Mouse (Mus musculus) liver, embryonic 12.5 days (tissue): ENCODE measurements around the gene Gm20716. TPM values are rescaled to one million over a fixed set of nuclear protein-coding genes. Genes with fewer than 3 reads are reported as not detected.

ENCODE experiments used
- ATAC-seq: fragments of 200-750 bp; cut with Nextera tagmentation; 2 replicates; pipeline ENCODE4 v1.8.0; 2017; ENCODE audit warnings: moderate number of reproducible peaks, mild to moderate bottlenecking, moderate library complexity
- H3K27ac ChIP-seq: fragments of 300-500 bp; sonication (generic); 2 replicates; pipeline ENCODE4 v1.5.1; 2016; ENCODE audit warnings: mild to moderate bottlenecking
- H3K27me3 ChIP-seq: fragments of 300-500 bp; sonication (generic); replicated peaks from 2 replicates; pipeline ENCODE4 v1.6.1; 2016; ENCODE audit warnings: mild to moderate bottlenecking, moderate library complexity
- H3K36me3 ChIP-seq: fragments of 300-500 bp; sonication (generic); 2 replicates; pipeline ENCODE4 v1.6.1; 2016; ENCODE audit warnings: mild to moderate bottlenecking, moderate library complexity
- H3K4me1 ChIP-seq: fragments of 300-500 bp; sonication (generic); 2 replicates; pipeline ENCODE4 v1.6.1; 2016
- H3K4me2 ChIP-seq: fragments of 300-500 bp; sonication (generic); 2 replicates; pipeline ENCODE4 v1.6.1; 2016; ENCODE audit warnings: mild to moderate bottlenecking, moderate library complexity
- H3K4me3 ChIP-seq: fragments of 300-500 bp; sonication (generic); 2 replicates; pipeline ENCODE4 v1.5.1; 2016; ENCODE audit warnings: mild to moderate bottlenecking, moderate library complexity
- H3K9ac ChIP-seq: fragments of 300-500 bp; sonication (generic); 2 replicates; pipeline ENCODE4 v1.6.1; 2016; ENCODE audit warnings: mild to moderate bottlenecking, moderate library complexity
- H3K9me3 ChIP-seq: fragments of 300-500 bp; sonication (generic); replicated peaks from 2 replicates; pipeline ENCODE4 v1.6.1; 2016; ENCODE audit warnings: mild to moderate bottlenecking, moderate library complexity
- WGBS: fragments of 180-500 bp; shearing (Covaris S2); methylation state at CpG from one replicate; pipeline ENCODE4 v1.1.7; 2016; ENCODE audit not compliant: insufficient replicate concordance; 5-methylcytosine and 5-hydroxymethylcytosine counted together
- polyA plus RNA-seq: library from polyadenylated mRNA; unstranded; fragments of >200 nt; fragmentation: Nextera tagmentation; extraction: Ambion mirVana; gene quantifications from 2 replicates; pipeline ENCODE4 v1.2.1, GENCODE M21; 2016

The Gm20716 gene
- polyA plus RNA-seq, 1 experiment from 2014 or later = 7.3 TPM

DNA sequence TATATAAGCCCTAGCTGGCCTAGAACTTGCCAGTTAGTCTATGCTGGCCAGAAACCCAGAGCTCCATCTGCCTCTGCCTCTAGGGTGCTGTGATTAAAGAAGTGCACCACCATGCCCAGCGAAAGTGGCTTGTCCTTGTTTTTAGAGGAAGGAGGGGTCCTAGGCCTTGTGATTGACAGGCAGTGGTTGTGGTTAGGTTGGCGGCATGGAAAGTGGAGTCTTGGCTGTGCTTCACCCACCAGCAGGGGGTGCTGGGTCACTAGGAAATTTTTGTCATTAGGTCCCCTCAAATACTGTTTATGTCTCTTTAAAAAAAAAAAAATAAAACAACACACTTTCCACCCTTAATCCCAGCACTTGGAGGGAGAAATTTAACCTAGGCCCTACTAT is 18.7 kb upstream of the Gm20716 start:
- no peaks in the 10 kb centered on the region for H3K9me3 ChIP-seq
- H3K36me3 ChIP-seq = no peaks in the 10 kb centered on the region
- H3K4me3 ChIP-seq = no peak overlapping the region
- no peak overlapping the region for H3K9ac ChIP-seq
- 11% methylated on average over 2 of the region's 2 CpGs for WGBS
- peaks cover 54% of the 10 kb centered on the region for H3K27me3 ChIP-seq
- no peak overlapping the region for H3K4me2 ChIP-seq
- H3K4me1 ChIP-seq = no peaks in the 10 kb centered on the region
- no peak for ATAC-seq
- no peak overlapping the region for H3K27ac ChIP-seq

GRCm38 (mm10) chr2:168248167-168248855 is 18.1 kb upstream of the Gm20716 start:
- no peak for ATAC-seq

DNA sequence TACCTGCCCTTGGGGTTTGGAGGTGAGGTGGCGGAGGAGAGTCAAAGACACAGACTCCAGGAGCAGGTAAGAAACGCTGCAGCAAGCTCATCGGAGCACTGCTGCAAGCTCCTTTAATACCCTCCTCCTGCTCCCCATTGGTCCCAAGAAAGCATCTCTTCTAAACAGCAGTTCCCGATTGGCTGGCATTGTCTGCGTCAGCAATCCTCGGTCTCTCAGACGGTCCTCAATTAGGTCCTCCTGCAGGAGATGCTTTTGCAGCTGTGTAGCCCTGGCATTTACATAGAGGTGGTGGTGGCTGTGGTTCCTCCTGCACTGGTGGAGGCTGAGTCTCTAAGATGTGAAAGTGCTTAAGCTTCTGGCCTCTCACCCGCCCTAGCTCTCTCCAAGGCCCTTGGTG is 15.4 kb upstream of the Gm20716 start:
- H3K27me3 ChIP-seq = peaks cover 25% of the 10 kb centered on the region
- H3K4me3 ChIP-seq = no peak overlapping the region
- no peak overlapping the region for H3K9ac ChIP-seq
- H3K9me3 ChIP-seq = no peaks in the 10 kb centered on the region
- H3K4me2 ChIP-seq = no peak overlapping the region
- H3K4me1 ChIP-seq = no peaks in the 10 kb centered on the region
- WGBS = 36% methylated on average over 8 of the region's 8 CpGs
- no peaks in the 10 kb centered on the region for H3K36me3 ChIP-seq
- no peak overlapping the region for H3K27ac ChIP-seq
- ATAC-seq = no peak

More at GRCm38 (mm10) chr2:168248167-168248855, 18.1 kb upstream of the Gm20716 start:
- no peak overlapping the region for H3K9ac ChIP-seq
- no peaks in the 10 kb centered on the region for H3K4me1 ChIP-seq
- H3K27me3 ChIP-seq = peaks cover 51% of the 10 kb centered on the region
- no peaks in the 10 kb centered on the region for H3K9me3 ChIP-seq
- 56% methylated on average over 8 of the region's 8 CpGs for WGBS
- H3K4me3 ChIP-seq = no peak overlapping the region
- no peak overlapping the region for H3K4me2 ChIP-seq
- no peaks in the 10 kb centered on the region for H3K36me3 ChIP-seq
- H3K27ac ChIP-seq = no peak overlapping the region

- no peaks in the 10 kb centered on the region for H3K36me3 ChIP-seq
- peaks cover 32% of the 10 kb centered on the region for H3K27me3 ChIP-seq
- no peak overlapping the region for H3K4me2 ChIP-seq
- no peak overlapping the region for H3K9ac ChIP-seq
- H3K4me3 ChIP-seq = no peak overlapping the region
- H3K9me3 ChIP-seq = no peaks in the 10 kb centered on the region; the same call in 1 of the 2 replicates
- no peak for ATAC-seq
- WGBS = 57% methylated on average over 4 of the region's 4 CpGs
- no peaks in the 10 kb centered on the region for H3K4me1 ChIP-seq
- no peak overlapping the region for H3K27ac ChIP-seq
These were observed 13.1 kb upstream of the Gm20716 start for GRCm38 (mm10) chr2:168243278-168243677.

DNA sequence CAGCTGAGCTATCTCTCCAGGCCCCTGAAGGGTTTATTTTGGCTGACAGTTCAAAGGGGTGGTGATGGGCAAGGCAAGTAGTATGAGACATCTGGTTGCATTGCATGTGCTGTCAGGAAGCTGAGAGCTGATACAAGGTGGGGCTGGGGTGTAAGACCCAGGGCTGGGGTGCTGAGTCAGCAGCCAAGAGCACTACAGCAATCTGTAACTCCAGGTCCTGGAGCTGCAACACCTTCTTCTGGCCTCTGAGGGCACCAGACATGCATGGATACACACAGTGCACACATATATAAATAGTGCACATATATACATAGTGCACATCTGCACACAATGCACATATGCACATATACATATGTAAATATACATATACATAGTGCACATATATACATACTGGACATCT is 12.7 kb upstream of the Gm20716 start:
- Histone ChIP-seq H3K4me1 (no peaks in the 10 kb centered on the region), H3K27me3 (peaks cover 32% of the 10 kb centered on the region), H3K36me3 (no peaks in the 10 kb centered on the region), H3K9me3 (no peaks in the 10 kb centered on the region; the same call in 1 of the 2 replicates), H3K4me2 (no peak overlapping the region), H3K4me3 (no peak overlapping the region), H3K9ac (no peak overlapping the region), H3K27ac (no peak overlapping the region)
- ATAC-seq = peak; percentile 59; the same call in 1 of the 2 replicates

DNA sequence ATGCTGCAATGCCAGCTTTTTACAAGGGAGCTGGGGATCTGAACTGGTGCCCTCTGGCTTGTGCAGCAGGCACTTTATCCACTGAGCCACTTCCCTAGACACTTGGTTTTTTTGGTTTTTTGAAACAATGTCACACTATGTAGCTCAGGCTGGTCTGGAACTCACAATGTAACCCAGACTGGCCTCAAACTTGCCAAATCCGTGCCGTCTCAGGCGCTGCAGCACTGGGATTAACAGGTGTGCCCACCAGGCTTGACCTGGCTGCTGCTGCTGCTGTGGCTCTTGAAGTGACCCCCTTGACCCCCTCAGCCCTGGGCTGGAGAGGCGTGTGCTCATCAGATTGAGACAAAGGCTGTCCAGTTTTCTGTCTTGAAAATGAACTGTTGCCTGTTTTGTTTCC is 8.2 kb upstream of the Gm20716 start:
- Histone ChIP-seq H3K9ac (no peak overlapping the region), H3K4me3 (no peak overlapping the region), H3K4me1 (no peaks in the 10 kb centered on the region), H3K4me2 (no peak overlapping the region), H3K9me3 (no peaks in the 10 kb centered on the region; the same call in 1 of the 2 replicates), H3K36me3 (peaks cover 10% of the 10 kb centered on the region), H3K27me3 (peaks cover 11% of the 10 kb centered on the region; the same call in 1 of the 2 replicates), H3K27ac (no peak overlapping the region)
- ATAC-seq = no peak
- 65% methylated on average over 4 of the region's 4 CpGs for WGBS

DNA sequence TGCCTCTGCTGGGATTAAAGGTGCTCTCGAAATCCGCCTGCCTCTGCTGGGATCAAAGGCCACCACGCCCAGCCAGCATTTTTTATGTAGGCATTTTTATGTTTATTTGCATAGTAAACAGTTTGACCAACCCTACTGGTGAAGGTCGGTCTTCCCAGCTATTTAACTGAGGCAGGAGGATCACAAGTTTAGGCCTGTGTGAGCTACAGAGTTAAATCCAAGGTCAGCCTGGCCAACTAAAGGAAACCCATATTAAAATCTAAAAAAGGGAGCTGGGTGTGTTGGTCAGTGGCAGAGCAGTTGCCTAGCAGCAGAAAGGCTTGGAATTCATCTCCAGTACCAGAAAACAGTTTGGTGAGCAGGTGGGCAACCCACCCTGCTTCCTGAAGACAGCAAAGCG is 3.1 kb upstream of the Gm20716 start:
- 82% methylated on average over 5 of the region's 5 CpGs for WGBS
- no peak for ATAC-seq
- H3K9me3 ChIP-seq = no peaks in the 10 kb centered on the region
- H3K27me3 ChIP-seq = no peaks in the 10 kb centered on the region
- H3K27ac ChIP-seq = no peak overlapping the region
- peaks cover 34% of the 10 kb centered on the region for H3K4me1 ChIP-seq
- no peak overlapping the region for H3K9ac ChIP-seq
- no peak overlapping the region for H3K4me2 ChIP-seq
- H3K4me3 ChIP-seq = no peak overlapping the region
- peaks cover 30% of the 10 kb centered on the region for H3K36me3 ChIP-seq

DNA sequence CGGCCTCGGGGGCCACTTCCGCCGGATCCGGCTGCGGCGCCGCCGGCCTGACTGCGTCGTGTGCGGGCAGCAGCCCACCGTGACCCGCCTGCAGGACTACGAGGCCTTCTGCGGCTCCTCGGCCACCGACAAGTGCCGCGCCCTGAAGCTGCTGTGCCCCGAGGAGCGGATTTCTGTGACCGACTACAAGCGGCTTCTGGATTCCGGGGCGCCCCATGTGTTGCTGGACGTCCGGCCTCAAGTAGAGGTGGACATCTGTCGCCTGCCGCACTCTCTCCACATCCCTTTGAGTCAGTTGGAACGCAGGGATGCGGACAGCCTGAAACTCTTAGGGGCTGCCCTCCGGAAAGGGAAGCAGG is 1.3 kb upstream of the Gm20716 start:
- Histone ChIP-seq H3K4me1 (peaks cover 42% of the 10 kb centered on the region), H3K4me3 (peak overlapping the region; percentile 80), H3K27me3 (no peaks in the 10 kb centered on the region), H3K4me2 (peak overlapping the region; percentile 100), H3K9ac (peak overlapping the region; percentile 97), H3K9me3 (no peaks in the 10 kb centered on the region), H3K36me3 (peaks cover 44% of the 10 kb centered on the region), H3K27ac (peak overlapping the region; percentile 86)
- WGBS = 44% methylated on average over 33 of the region's 33 CpGs
- no peak for ATAC-seq

DNA sequence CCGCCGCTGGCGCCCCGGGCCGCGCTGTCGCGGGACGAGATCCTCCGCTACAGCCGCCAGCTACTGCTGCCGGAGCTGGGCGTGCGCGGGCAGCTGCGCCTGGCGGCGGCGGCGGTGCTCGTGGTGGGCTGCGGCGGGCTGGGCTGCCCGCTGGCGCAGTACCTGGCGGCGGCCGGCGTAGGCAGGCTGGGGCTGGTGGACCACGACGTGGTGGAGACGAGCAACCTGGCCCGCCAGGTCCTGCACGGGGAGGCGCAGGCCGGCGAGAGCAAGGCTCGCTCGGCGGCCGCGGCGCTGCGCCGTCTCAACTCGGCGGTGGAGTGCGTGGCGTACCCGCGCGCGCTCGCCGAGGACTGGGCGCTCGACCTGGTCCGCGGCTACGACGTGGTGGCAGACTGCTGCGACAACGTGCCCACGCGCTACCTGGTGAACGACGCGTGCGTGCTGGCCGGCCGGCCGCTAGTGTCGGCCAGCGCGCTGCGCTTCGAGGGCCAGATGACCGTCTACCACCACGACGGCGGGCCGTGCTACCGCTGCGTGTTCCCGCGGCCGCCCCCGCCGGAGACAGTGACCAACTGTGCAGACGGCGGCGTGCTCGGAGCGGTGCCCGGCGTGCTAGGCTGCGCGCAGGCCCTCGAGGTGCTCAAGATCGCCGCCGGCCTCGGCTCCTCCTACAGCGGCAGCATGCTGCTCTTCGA is 758 bp upstream of the Gm20716 start:
- Histone ChIP-seq H3K4me1 (peaks cover 42% of the 10 kb centered on the region), H3K9ac (peak overlapping the region; percentile 97), H3K4me2 (peak overlapping the region; percentile 100), H3K36me3 (peaks cover 49% of the 10 kb centered on the region), H3K9me3 (no peaks in the 10 kb centered on the region), H3K27me3 (no peaks in the 10 kb centered on the region), H3K4me3 (peak overlapping the region; percentile 80), H3K27ac (peak overlapping the region; percentile 86)
- peak; percentile 48 for ATAC-seq
- WGBS = 2% methylated on average over 83 of the region's 105 CpGs

DNA sequence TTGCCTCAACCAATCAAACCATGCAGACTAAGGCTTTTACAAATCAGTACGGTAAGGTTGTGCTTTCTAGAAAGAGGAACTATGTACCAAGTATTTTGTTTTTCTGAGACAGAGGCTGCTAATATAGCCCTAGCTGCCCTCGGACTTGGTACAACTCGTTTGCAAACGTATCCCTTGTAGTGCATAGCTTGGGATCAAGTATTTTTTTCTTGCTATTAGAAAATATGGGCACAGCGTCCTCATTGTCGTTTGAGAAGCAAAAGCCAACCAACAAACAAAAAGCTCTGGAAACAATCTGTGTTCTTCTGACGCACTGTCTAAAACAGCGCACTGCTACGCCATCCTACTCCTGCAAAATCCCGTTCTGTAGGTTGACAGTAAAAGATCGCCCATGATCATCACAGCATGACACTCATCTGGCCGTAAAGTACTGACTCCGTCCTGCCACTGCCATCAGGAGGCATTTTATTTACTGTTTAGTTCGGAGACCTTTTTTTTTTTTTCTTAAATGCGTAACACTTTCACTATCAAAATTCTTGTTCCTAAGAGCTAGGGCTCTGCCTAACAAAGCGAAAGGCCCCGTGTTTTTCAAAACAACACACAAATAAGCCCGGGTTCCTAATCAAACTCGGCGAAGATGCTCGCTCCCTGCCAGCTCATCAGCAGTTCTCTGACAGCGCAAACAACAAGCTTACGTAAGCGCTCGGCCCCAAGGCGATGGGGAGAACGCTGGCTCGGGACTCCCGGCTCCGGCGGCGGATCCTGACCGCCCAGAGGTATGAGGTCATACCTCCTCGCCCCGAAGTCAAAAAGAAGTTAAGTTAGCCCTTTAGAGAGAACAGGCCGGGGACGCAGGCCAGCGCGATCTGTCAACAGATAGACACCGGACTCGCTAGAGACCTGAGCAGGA is 793 bp downstream of the Gm20716 start:
- 10% methylated on average over 41 of the region's 41 CpGs for WGBS

DNA sequence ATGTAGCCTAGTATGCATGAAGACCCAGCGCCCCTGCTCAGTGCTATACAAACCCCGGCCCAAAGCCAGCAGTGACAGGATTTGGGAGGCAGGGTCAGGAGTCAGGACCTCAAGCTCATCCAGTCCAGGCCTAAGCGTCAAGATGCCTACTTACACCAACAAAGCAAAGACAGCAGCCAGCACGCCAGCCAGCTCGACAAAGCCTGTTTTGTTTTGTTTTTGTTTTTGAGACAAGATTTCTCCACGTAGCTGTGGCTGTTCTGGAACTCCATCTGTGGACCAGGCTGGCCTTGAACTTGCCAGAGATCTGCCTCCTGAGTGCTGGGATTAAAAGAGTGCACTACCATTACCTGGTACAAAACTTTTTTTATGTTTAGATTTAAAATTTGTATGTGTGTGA is 6.8 kb downstream of the Gm20716 start:
- Histone ChIP-seq H3K27me3 (no peaks in the 10 kb centered on the region), H3K4me3 (no peak overlapping the region), H3K27ac (no peak overlapping the region), H3K36me3 (peaks cover 87% of the 10 kb centered on the region), H3K4me2 (no peak overlapping the region), H3K4me1 (peaks cover 8% of the 10 kb centered on the region), H3K9me3 (no peaks in the 10 kb centered on the region), H3K9ac (no peak overlapping the region)
- no peak for ATAC-seq
- 84% methylated on average over 6 of the region's 6 CpGs for WGBS

More for the DNA sequence above, 793 bp downstream of the Gm20716 start:
- H3K36me3 ChIP-seq = peaks cover 64% of the 10 kb centered on the region
- H3K27ac ChIP-seq = peak overlapping the region; percentile 86
- no peaks in the 10 kb centered on the region for H3K9me3 ChIP-seq
- H3K27me3 ChIP-seq = no peaks in the 10 kb centered on the region
- peaks cover 42% of the 10 kb centered on the region for H3K4me1 ChIP-seq
- peak; percentile 46 for ATAC-seq
- peak overlapping the region; percentile 100 for H3K4me2 ChIP-seq
- H3K9ac ChIP-seq = peak overlapping the region; percentile 97
- peak overlapping the region; percentile 80 for H3K4me3 ChIP-seq
